Mouse (Mus musculus): ENCODE results near the gene Lypd1. TPM values are rescaled to one million over a fixed set of nuclear protein-coding genes. Genes with fewer than 3 reads are reported as not detected.
A peak's percentile ranks its signal among the peaks of the same experiment; 100 is the strongest.

The Lypd1 gene
- polyA plus RNA-seq (2016; fragmentation: Nextera tagmentation; extraction: Ambion mirVana) = 18.9 and 21.8 TPM in 2 replicates

DNA sequence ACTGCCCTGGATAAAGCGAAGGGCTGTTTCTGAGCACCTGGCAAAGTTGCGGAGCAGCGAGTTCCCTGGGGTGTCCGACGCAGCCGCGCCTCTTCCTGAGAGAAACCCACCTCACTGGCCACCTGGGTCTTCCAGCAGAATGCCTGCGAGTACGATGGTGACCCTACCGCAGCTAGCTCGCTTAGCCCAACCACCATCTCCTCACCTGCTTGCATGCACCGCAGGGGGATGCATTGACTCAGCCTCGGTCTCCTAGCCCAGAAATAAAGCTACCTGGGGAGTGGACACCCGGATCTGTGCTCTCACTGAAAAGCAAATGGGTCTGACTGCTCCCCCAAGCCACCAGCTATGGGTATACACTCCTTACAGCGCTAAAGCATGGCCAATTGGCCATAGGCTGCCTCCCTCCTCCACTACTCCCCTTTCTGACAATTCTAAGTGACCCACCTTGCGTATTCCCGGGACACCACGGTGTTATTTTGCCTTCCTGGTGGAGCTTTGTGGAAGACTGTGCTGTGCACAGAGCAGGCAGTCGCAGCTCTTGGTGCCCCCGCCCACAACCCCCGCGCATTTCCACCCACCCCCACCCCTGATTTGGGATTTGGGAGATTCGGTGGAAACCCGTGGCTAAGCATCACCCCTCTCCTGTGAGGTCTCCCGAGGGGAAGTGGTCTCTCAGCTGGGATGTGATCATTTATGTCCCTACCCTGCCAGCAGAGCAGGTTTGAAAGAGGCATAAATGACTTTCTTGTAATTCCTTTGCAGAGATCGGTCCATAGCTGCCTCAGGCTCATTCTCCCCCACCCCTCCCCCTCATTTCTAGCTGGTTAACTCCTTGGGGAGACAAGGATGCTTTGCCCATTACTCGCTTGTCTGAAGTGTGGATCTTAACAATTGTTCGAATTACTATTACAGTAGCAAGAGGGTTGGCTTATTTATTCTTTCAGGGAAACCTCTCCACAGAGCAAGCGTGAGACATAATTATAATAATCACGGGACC lies at the start of gene Lypd1:
Lypd1 (minus strand) TSS at position 501 of the 1,000 bp plus-strand sequence.
- ATAC-seq (ENCODE audit: low FRiP score, low read depth) = peak; percentile 27; the same call in 1 of the 2 replicates
- H3K27ac ChIP-seq = no peak within 1 kb of the TSS
- no peaks in the 10 kb centered on the region for H3K9me3 ChIP-seq
- peaks cover 20% of the 10 kb centered on the region for H3K27me3 ChIP-seq (replicated peaks)
- WGBS = 5% methylated on average over 30 of the region's 30 CpGs
- no peaks in the 10 kb centered on the region for H3K36me3 ChIP-seq
- H3K4me2 ChIP-seq (replicated peaks) = peak within 1 kb of the TSS; percentile 99
- peak within 1 kb of the TSS; percentile 49 for H3K4me3 ChIP-seq
- peaks cover 28% of the 10 kb centered on the region for H3K4me1 ChIP-seq
- H3K9ac ChIP-seq = peak within 1 kb of the TSS; percentile 54

- H3K27ac ChIP-seq = no peak overlapping the region
- H3K4me3 ChIP-seq = no peak overlapping the region
- H3K9ac ChIP-seq = no peak overlapping the region
- H3K4me2 ChIP-seq (replicated peaks) = no peak overlapping the region
- no peak for ATAC-seq (ENCODE audit: low FRiP score, low read depth)
- no peaks in the 10 kb centered on the region for H3K9me3 ChIP-seq
- H3K27me3 ChIP-seq (replicated peaks) = no peaks in the 10 kb centered on the region
- WGBS = 89% methylated on average over 3 of the region's 3 CpGs
- H3K4me1 ChIP-seq = no peaks in the 10 kb centered on the region
- no peaks in the 10 kb centered on the region for H3K36me3 ChIP-seq
Observed at GRCm38 (mm10) chr1:125951026-125951425, 38.1 kb upstream of the Lypd1 start.

GRCm38 (mm10) chr1:125949076-125949475 lies 36.2 kb upstream of the Lypd1 start:
- no peaks in the 10 kb centered on the region for H3K27me3 ChIP-seq (replicated peaks)
- H3K4me2 ChIP-seq (replicated peaks) = no peak overlapping the region
- no peaks in the 10 kb centered on the region for H3K4me1 ChIP-seq
- H3K36me3 ChIP-seq = no peaks in the 10 kb centered on the region
- ATAC-seq (ENCODE audit: low FRiP score, low read depth) = no peak
- WGBS = 85% methylated on average over 6 of the region's 6 CpGs
- H3K27ac ChIP-seq = no peak overlapping the region
- H3K9me3 ChIP-seq = no peaks in the 10 kb centered on the region
- H3K4me3 ChIP-seq = no peak overlapping the region
- no peak overlapping the region for H3K9ac ChIP-seq

- 78% methylated on average over 9 of the region's 9 CpGs for WGBS
- no peak overlapping the region for H3K27ac ChIP-seq
- no peak for ATAC-seq (ENCODE audit: low FRiP score, low read depth)
Observed at GRCm38 (mm10) chr1:125945136-125945535, 32.2 kb upstream of the Lypd1 start.

DNA sequence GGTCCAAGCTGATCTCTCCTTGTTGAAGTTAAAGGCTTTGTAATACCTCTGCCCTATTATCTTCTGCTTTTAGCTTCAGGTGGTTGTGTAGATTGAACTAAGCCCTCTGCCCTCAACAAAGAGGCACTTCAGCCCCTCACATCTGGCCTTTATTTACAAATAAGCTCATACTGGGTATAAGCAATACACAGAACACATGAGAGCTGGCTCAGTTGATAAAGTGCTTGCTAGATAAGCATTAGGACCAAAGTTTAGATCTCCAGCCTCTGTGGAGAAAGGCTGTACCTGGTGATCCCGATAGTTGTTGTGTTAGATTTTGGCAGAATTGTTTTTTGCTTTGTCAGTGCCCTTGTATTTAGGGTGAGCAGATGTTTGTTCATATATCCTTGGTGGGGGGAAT lies 30.4 kb upstream of the Lypd1 start:
- H3K27me3 ChIP-seq (replicated peaks) = no peaks in the 10 kb centered on the region
- no peak overlapping the region for H3K4me2 ChIP-seq (replicated peaks)
- no peak overlapping the region for H3K4me3 ChIP-seq
- H3K27ac ChIP-seq = no peak overlapping the region
- no peaks in the 10 kb centered on the region for H3K36me3 ChIP-seq
- no peaks in the 10 kb centered on the region for H3K4me1 ChIP-seq
- 91% methylated on average over 1 of the region's 1 CpGs for WGBS
- no peak overlapping the region for H3K9ac ChIP-seq
- ATAC-seq (ENCODE audit: low FRiP score, low read depth) = no peak
- H3K9me3 ChIP-seq = no peaks in the 10 kb centered on the region

More at GRCm38 (mm10) chr1:125945136-125945535, 32.2 kb upstream of the Lypd1 start:
- Histone ChIP-seq H3K4me1 (no peaks in the 10 kb centered on the region), H3K9ac (no peak overlapping the region), H3K4me3 (no peak overlapping the region), H3K9me3 (no peaks in the 10 kb centered on the region), H3K4me2 (replicated peaks) (no peak overlapping the region), H3K27me3 (replicated peaks) (no peaks in the 10 kb centered on the region), H3K36me3 (no peaks in the 10 kb centered on the region)

- Histone ChIP-seq H3K4me1 (no peaks in the 10 kb centered on the region), H3K27me3 (replicated peaks) (no peaks in the 10 kb centered on the region), H3K9me3 (0 out of 2 replicates have a peak, but pooled peaks cover 2% of the 10 kb centered on the region), H3K9ac (no peak overlapping the region), H3K27ac (no peak overlapping the region), H3K4me3 (no peak overlapping the region), H3K4me2 (replicated peaks) (no peak overlapping the region), H3K36me3 (no peaks in the 10 kb centered on the region)
- WGBS = 92% methylated on average over 10 of the region's 10 CpGs
- ATAC-seq (ENCODE audit: low FRiP score, low read depth) = no peak
Observed at GRCm38 (mm10) chr1:125925486-125925885, 12.6 kb upstream of the Lypd1 start.

- no peak for ATAC-seq (ENCODE audit: low FRiP score, low read depth)
- Histone ChIP-seq H3K4me1 (no peaks in the 10 kb centered on the region), H3K9ac (no peak overlapping the region), H3K4me3 (no peak overlapping the region), H3K27me3 (replicated peaks) (no peaks in the 10 kb centered on the region), H3K27ac (no peak overlapping the region), H3K9me3 (peaks cover 11% of the 10 kb centered on the region; the same call in 1 of the 2 replicates), H3K36me3 (no peaks in the 10 kb centered on the region), H3K4me2 (replicated peaks) (no peak overlapping the region)
- WGBS = 81% methylated on average over 2 of the region's 2 CpGs
Observed at GRCm38 (mm10) chr1:125923062-125923461, 10.2 kb upstream of the Lypd1 start.

DNA sequence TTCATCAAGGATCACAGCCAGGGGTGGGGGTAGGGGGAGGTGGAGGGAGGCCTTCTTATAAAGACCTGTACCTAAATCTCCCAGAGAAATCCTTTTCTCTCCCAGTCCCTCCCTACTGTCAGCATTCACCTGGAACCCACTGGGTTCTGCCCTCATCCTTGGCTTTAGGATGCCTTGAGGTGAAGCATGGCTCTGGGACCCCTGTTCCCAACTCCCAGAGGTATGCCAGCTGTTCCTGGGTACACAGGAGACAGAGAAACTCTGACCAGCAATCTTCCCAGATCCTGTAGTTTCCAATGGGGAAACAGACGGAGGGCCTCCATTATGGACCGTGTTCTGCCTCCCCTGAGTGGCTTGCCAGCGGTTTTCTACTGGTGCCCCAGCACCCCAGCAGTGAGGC lies 7.8 kb upstream of the Lypd1 start:
- no peaks in the 10 kb centered on the region for H3K4me1 ChIP-seq
- no peak overlapping the region for H3K9ac ChIP-seq
- H3K4me3 ChIP-seq = no peak overlapping the region
- no peak overlapping the region for H3K4me2 ChIP-seq (replicated peaks)
- no peak overlapping the region for H3K27ac ChIP-seq
- 95% methylated on average over 3 of the region's 3 CpGs for whole genome bisulfite sequencing
- peaks cover 11% of the 10 kb centered on the region; the same call in 1 of the 2 replicates for H3K9me3 ChIP-seq
- no peak for ATAC-seq (ENCODE audit: low FRiP score, low read depth)
- H3K27me3 ChIP-seq (replicated peaks) = no peaks in the 10 kb centered on the region
- H3K36me3 ChIP-seq = no peaks in the 10 kb centered on the region

- peak overlapping the region; percentile 99 for H3K4me2 ChIP-seq (replicated peaks)
- peak overlapping the region; percentile 54 for H3K9ac ChIP-seq
- ATAC-seq (ENCODE audit: low FRiP score, low read depth) = peak; percentile 72
- H3K27me3 ChIP-seq (replicated peaks) = peaks cover 20% of the 10 kb centered on the region
- H3K9me3 ChIP-seq = no peaks in the 10 kb centered on the region
- no peak overlapping the region for H3K27ac ChIP-seq
- no peaks in the 10 kb centered on the region for H3K36me3 ChIP-seq
- WGBS = under 1% methylated on average over 43 of the region's 43 CpGs
- peaks cover 28% of the 10 kb centered on the region for H3K4me1 ChIP-seq
- peak overlapping the region; percentile 49 for H3K4me3 ChIP-seq
Observed at GRCm38 (mm10) chr1:125911901-125912445, 928 bp downstream of the Lypd1 start.

GRCm38 (mm10) chr1:125911337-125911900 lies 1.5 kb downstream of the Lypd1 start:
- Histone ChIP-seq H3K27ac (no peak overlapping the region), H3K9me3 (no peaks in the 10 kb centered on the region), H3K36me3 (no peaks in the 10 kb centered on the region), H3K27me3 (replicated peaks) (peaks cover 20% of the 10 kb centered on the region), H3K4me1 (peaks cover 28% of the 10 kb centered on the region), H3K4me2 (replicated peaks) (peak overlapping the region; percentile 99), H3K4me3 (peak overlapping the region; percentile 49), H3K9ac (peak overlapping the region; percentile 54)
- peak; percentile 64 for ATAC-seq (ENCODE audit: low FRiP score, low read depth)
- WGBS = under 1% methylated on average over 35 of the region's 35 CpGs

DNA sequence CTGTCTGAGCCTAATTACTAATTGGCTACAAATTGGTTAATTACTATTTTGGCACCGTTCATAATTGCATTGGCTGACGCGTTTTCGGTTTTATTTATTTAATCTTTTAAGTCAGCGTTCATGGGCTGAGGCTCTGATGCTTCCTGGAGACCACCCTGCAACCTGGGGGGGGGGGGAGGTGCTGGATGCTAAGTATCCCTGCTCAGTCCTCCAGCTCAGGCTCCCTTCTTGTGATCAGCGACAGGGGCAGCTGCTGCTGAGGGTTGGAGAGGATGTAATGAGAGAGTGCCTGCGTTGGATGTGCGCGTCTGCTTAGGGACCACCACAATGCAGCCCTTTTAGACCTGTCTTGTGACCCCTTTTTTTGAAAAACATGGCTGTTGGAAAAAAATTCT lies 2.0 kb downstream of the Lypd1 start:
- no peaks in the 10 kb centered on the region for H3K9me3 ChIP-seq
- peak; percentile 48 for ATAC-seq (ENCODE audit: low FRiP score, low read depth)
- H3K27me3 ChIP-seq (replicated peaks) = peaks cover 20% of the 10 kb centered on the region
- peak overlapping the region; percentile 49 for H3K4me3 ChIP-seq
- H3K4me1 ChIP-seq = peaks cover 28% of the 10 kb centered on the region
- peak overlapping the region; percentile 54 for H3K9ac ChIP-seq
- H3K36me3 ChIP-seq = no peaks in the 10 kb centered on the region
- no peak overlapping the region for H3K27ac ChIP-seq
- peak overlapping the region; percentile 99 for H3K4me2 ChIP-seq (replicated peaks)
- under 1% methylated on average over 9 of the region's 9 CpGs for WGBS
